Mouse (Mus musculus): ENCODE results near the gene Cnbd2.
"Not testable (repeated sequence)": the region's sequence is repeated elsewhere in the genome, so short reads cannot be mapped to it uniquely, and the experiment has no call there.

DNA sequence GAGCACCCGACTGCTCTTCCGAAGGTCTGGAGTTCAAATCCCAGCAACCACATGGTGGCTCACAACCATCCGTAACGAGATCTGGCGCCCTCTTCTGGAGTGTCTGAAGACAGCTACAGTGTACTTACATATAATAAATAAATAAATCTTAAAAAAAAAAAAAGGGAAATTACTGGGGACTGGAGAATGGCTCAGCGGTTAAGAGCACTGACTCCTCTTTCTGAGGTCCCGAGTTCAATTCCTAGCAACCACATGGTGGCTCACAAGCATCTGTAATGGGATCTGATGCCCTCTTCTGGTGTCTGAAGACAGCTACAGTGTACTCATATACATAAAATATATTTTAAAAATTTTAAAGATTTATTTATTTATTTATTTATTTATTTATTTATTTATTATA is 99.2 kb downstream of the Cnbd2 start:
- TF ChIP-seq CTCF (IDR thresholded peaks at IDR 0.05; ENCODE audit: low read depth, low read length); POLR2A (IDR thresholded peaks at IDR 0.05; ENCODE audit: borderline replicate concordance, low read depth, low read length): not testable (repeated sequence)

Measured in bone marrow macrophage, adult 2 months (primary cell).